Mouse (Mus musculus) lung, postnatal 0 days (tissue): Measurements from ENCODE around the gene Nr5a2.

ENCODE experiments used
- CTCF ChIP-seq: IDR thresholded peaks from 2 replicates; pipeline ENCODE4 v1.5.1; 2016; ENCODE audit warnings: antibody characterized with exemption, mild to moderate bottlenecking
- EP300 ChIP-seq: IDR thresholded peaks from 2 replicates; pipeline ENCODE4 v1.6.1; 2016; ENCODE audit warnings: antibody characterized with exemption, mild to moderate bottlenecking, control low read depth

GRCm38 (mm10) chr1:136960428-136961012, at the start of gene Nr5a2:
- no peak for TF ChIP-seq CTCF
- TF ChIP-seq EP300, result no peak
